Mouse (Mus musculus) CH12.LX (cell line): ENCODE results near the gene Fry.

ENCODE experiments used
- BHLHE40 ChIP-seq: IDR thresholded peaks from 2 replicates; pipeline ENCODE4 v1.6.1; 2011; ENCODE audit warnings: mild to moderate bottlenecking, low read depth, low read length, improper control_type of control experiment
- CHD2 ChIP-seq: IDR thresholded peaks from 2 replicates; pipeline ENCODE4 v1.6.1; 2011; ENCODE audit warnings: low read length, improper control_type of control experiment
- CTCF ChIP-seq, 2 experiments: IDR thresholded peaks in 1 of 2; conservative IDR thresholded peaks in 1 of 2; 2 replicates each; pipeline ENCODE4 v1.5.1; 2011 to 2012; ENCODE audit warnings: low read depth in 2 of 2, low read length in 2 of 2, improper control_type of control experiment in 1 of 2, inconsistent platforms in 1 of 2, mild to moderate bottlenecking in 1 of 2, moderate library complexity in 1 of 2
- EP300 ChIP-seq: IDR thresholded peaks from 2 replicates; pipeline ENCODE4 v1.6.1; 2011; ENCODE audit warnings: low read length, improper control_type of control experiment
- GABPA ChIP-seq: IDR thresholded peaks from 2 replicates; pipeline ENCODE4 v1.6.1; 2012; ENCODE audit warnings: low read depth, low read length, improper control_type of control experiment, inconsistent platforms; ENCODE audit not compliant: insufficient replicate concordance
- HCFC1 ChIP-seq: IDR thresholded peaks from 2 replicates; pipeline ENCODE4 v1.6.1; 2012; ENCODE audit warnings: low read depth, mild to moderate bottlenecking, inconsistent platforms, low read length, improper control_type of control experiment
- JUND ChIP-seq: conservative IDR thresholded peaks from 2 replicates; pipeline ENCODE4 v1.6.1; 2011; ENCODE audit warnings: low read depth, low read length, improper control_type of control experiment
- MAFK ChIP-seq: IDR thresholded peaks from 2 replicates; pipeline ENCODE4 v1.6.1; 2011; ENCODE audit warnings: low read length, improper control_type of control experiment; ENCODE audit not compliant: insufficient replicate concordance
- MAX ChIP-seq: IDR thresholded peaks from 2 replicates; pipeline ENCODE4 v1.6.1; 2011; ENCODE audit warnings: low read length, improper control_type of control experiment
- POLR2AphosphoS2 ChIP-seq: IDR thresholded peaks from 2 replicates; pipeline ENCODE4 v1.6.1; 2011; ENCODE audit warnings: low read depth, low read length, improper control_type of control experiment
- TBP ChIP-seq: conservative IDR thresholded peaks from 2 replicates; pipeline ENCODE4 v1.6.1; 2011; ENCODE audit warnings: low read depth, low read length, improper control_type of control experiment
- USF2 ChIP-seq: conservative IDR thresholded peaks from 2 replicates; pipeline ENCODE4 v1.6.1; 2011; ENCODE audit warnings: low read depth, low read length, improper control_type of control experiment
- ZKSCAN1 ChIP-seq: IDR thresholded peaks from 2 replicates; pipeline ENCODE4 v1.6.1; 2012; ENCODE audit warnings: low read depth, inconsistent platforms, low read length, improper control_type of control experiment, borderline replicate concordance

GRCm38 (mm10) chr5:150223546-150224239 lies 105.2 kb downstream of the Fry start:
- TF ChIP-seq CTCF (conservative IDR thresholded peaks at IDR 0.05 in 1 of 2, IDR thresholded peaks at IDR 0.05 in 1 of 2; ENCODE audit: low read depth in 2 of 2, low read length in 2 of 2): no peak
- no peak for TF ChIP-seq MAX
- no peak for TF ChIP-seq CHD2
- no peak for TF ChIP-seq TBP
- TF ChIP-seq ZKSCAN1: no peak
- TF ChIP-seq POLR2AphosphoS2: no peak
- no peak for TF ChIP-seq USF2
- no peak for TF ChIP-seq BHLHE40
- TF ChIP-seq EP300: no peak
- TF ChIP-seq MAFK: no peak
- TF ChIP-seq GABPA: no peak
- TF ChIP-seq HCFC1: no peak
- TF ChIP-seq JUND: no peak
